Mouse (Mus musculus): ENCODE measurements around the gene Card14.

GRCm38 (mm10) chr11:119392800-119393482 is 85.4 kb downstream of the Card14 start, which contains the start of gene Rnf213:
- TF ChIP-seq MAFK (IDR thresholded peaks at IDR 0.05; ENCODE audit: insufficient read depth, low read depth, low read length) (no peak), HCFC1 (IDR thresholded peaks at IDR 0.05; ENCODE audit: borderline replicate concordance, insufficient read depth, low read length) (no peak)
